Mouse (Mus musculus) effector memory CD4-positive, alpha-beta T cell, adult 7 months (primary cell): ENCODE measurements around the gene Zfp839. TPM values are rescaled to one million over a fixed set of nuclear protein-coding genes. Genes with fewer than 3 reads are reported as not detected.

ENCODE experiments used
- polyA plus RNA-seq: library from polyadenylated mRNA; unstranded; fragments of 100-300 nt; shearing (Covaris generic); gene quantifications from one replicate; pipeline ENCODE4 v1.2.1, GENCODE M21; 2017

Zfp839 gene
- 9.0 TPM for polyA plus RNA-seq

GRCm38 (mm10) chr12:110850010-110850928, at the start of gene Zfp839:
TSS of gene Zfp839 (plus strand) at chr12:110850253.

GRCm38 (mm10) chr12:110840348-110841198, 9.5 kb upstream of the Zfp839 start, which contains the start of gene Mok:
TSS of gene Mok (minus strand) at chr12:110840939.

GRCm38 (mm10) chr12:110889036-110890020, 39.3 kb downstream of the Zfp839 start, which contains the start of the genes Cinp and Tecpr2:
TSS of gene Cinp (minus strand) at chr12:110889145.
TSS of gene Tecpr2 (plus strand) at chr12:110889264.

Other genes starting within 250 kb of the Zfp839 start
- 30.2 TPM for gene Dync1h1, start 248.8 kb upstream of the Zfp839 start, polyA plus RNA-seq
- not detected for gene 1700001K19Rik, start 167.6 kb upstream of the Zfp839 start, polyA plus RNA-seq
- gene Hsp90aa1, start 147.5 kb upstream of the Zfp839 start, polyA plus RNA-seq = 817 TPM
- 71.0 TPM for gene Wdr20, start 112.3 kb upstream of the Zfp839 start, polyA plus RNA-seq
- gene Mok, start 9.3 kb upstream of the Zfp839 start, polyA plus RNA-seq = not detected
- gene Cinp, start 38.9 kb downstream of the Zfp839 start, polyA plus RNA-seq = 20.0 TPM
- 3.4 TPM for gene Tecpr2, start 39.0 kb downstream of the Zfp839 start, polyA plus RNA-seq
- gene Ankrd9, start 128.8 kb downstream of the Zfp839 start, polyA plus RNA-seq = 3.7 TPM
- 47.7 TPM for gene Rcor1, start 189.1 kb downstream of the Zfp839 start, polyA plus RNA-seq